Mouse (Mus musculus): Measurements from ENCODE around the gene Patj. TPM values are rescaled to one million over a fixed set of nuclear protein-coding genes. Genes with fewer than 3 reads are reported as not detected.

Gene Patj
- total and polyA plus RNA-seq, 2 experiments from 2014 or later = 4.2 to 12.0 TPM

GRCm38 (mm10) chr4:98543001-98543400, 147.4 kb downstream of the Patj start:
- 57% methylated on average over 3 of the region's 3 CpGs for WGBS
- Histone ChIP-seq H3K27me3 (ENCODE audit: insufficient read depth, low read length) (no peaks in the 10 kb centered on the region), H3K4me1 (ENCODE audit: insufficient read depth) (0 out of 2 replicates have a peak, but pooled peaks cover 4% of the 10 kb centered on the region), H3K27ac (ENCODE audit: low read depth, low read length) (no peak overlapping the region), H3K9me3 (ENCODE audit: low read length) (no peaks in the 10 kb centered on the region), H3K9ac (no peak overlapping the region), H3K36me3 (ENCODE audit: insufficient read depth) (no peaks in the 10 kb centered on the region), H3K4me2 (ENCODE audit: low read depth) (no peak overlapping the region), H3K4me3 (ENCODE audit: low read depth, low read length) (no peak overlapping the region)
- ATAC-seq (no peak), DNase-seq (no peak)
- no peak for TF ChIP-seq CTCF (IDR thresholded peaks at IDR 0.05; ENCODE audit: low read depth)

- ATAC-seq = peak; percentile 69
- H3K4me2 ChIP-seq (ENCODE audit: low read depth) = no peak overlapping the region
- TF ChIP-seq CTCF (IDR thresholded peaks at IDR 0.05; ENCODE audit: low read depth) = peak; percentile 65
- no peak for DNase-seq
- 18% methylated on average over 1 of the region's 1 CpGs for WGBS
- H3K27ac ChIP-seq (ENCODE audit: low read depth, low read length) = no peak overlapping the region
- no peaks in the 10 kb centered on the region for H3K27me3 ChIP-seq (ENCODE audit: insufficient read depth, low read length)
- no peaks in the 10 kb centered on the region for H3K9me3 ChIP-seq (ENCODE audit: low read length)
- H3K4me3 ChIP-seq (ENCODE audit: low read depth, low read length) = no peak overlapping the region
- H3K9ac ChIP-seq = no peak overlapping the region
- 0 out of 2 replicates have a peak, but pooled peaks cover 4% of the 10 kb centered on the region for H3K4me1 ChIP-seq (ENCODE audit: insufficient read depth)
- H3K36me3 ChIP-seq (ENCODE audit: insufficient read depth) = no peaks in the 10 kb centered on the region
These were observed 149.8 kb downstream of the Patj start for GRCm38 (mm10) chr4:98545376-98545775.

- no peak overlapping the region for H3K4me3 ChIP-seq (ENCODE audit: low read depth, low read length)
- no peak overlapping the region for H3K27ac ChIP-seq (ENCODE audit: low read depth, low read length)
- H3K4me2 ChIP-seq (ENCODE audit: low read depth) = peak overlapping the region; percentile 28; the same call in 1 of the 2 replicates
- no peak for DNase-seq
- 35% methylated on average over 12 of the region's 12 CpGs for WGBS
- peak; percentile 29; the same call in 1 of the 2 replicates for ATAC-seq
- no peaks in the 10 kb centered on the region for H3K9me3 ChIP-seq (ENCODE audit: low read length)
- TF ChIP-seq CTCF (IDR thresholded peaks at IDR 0.05; ENCODE audit: low read depth) = no peak
- H3K36me3 ChIP-seq (ENCODE audit: insufficient read depth) = no peaks in the 10 kb centered on the region
- no peaks in the 10 kb centered on the region for H3K27me3 ChIP-seq (ENCODE audit: insufficient read depth, low read length)
- H3K4me1 ChIP-seq (ENCODE audit: insufficient read depth) = 0 out of 2 replicates have a peak, but pooled peaks cover 4% of the 10 kb centered on the region
- H3K9ac ChIP-seq = peak overlapping the region; percentile 19; the same call in 1 of the 2 replicates
These were observed 151.0 kb downstream of the Patj start for GRCm38 (mm10) chr4:98546456-98547176.

DNA sequence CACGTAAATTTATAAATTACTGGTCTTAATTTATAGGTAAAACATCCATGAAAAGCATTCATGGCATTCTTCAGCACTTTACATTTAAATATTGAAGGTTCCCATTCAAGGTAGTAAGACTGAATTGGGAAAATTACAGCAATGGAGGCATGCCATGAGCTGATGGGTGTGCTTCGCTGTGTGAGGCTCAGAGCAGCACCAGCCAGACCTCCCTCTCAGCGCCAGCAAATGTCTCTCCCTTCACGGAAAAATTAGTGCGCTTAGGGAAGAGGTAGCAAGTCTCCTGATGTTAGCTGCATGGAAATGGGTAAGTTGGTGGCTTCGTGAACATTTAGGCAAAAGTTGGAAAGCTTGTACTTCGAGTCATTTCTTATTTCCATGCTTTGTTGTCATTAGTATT, 153.9 kb downstream of the Patj start:
- H3K27ac ChIP-seq (ENCODE audit: low read depth, low read length) = no peak overlapping the region
- no peak overlapping the region for H3K9ac ChIP-seq
- no peaks in the 10 kb centered on the region for H3K36me3 ChIP-seq (ENCODE audit: insufficient read depth)
- H3K4me2 ChIP-seq (ENCODE audit: low read depth) = no peak overlapping the region
- TF ChIP-seq CTCF (IDR thresholded peaks at IDR 0.05; ENCODE audit: low read depth) = no peak
- ATAC-seq (no peak), DNase-seq (no peak)
- no peaks in the 10 kb centered on the region for H3K9me3 ChIP-seq (ENCODE audit: low read length)
- no peak overlapping the region for H3K4me3 ChIP-seq (ENCODE audit: low read depth, low read length)
- H3K27me3 ChIP-seq (ENCODE audit: insufficient read depth, low read length) = no peaks in the 10 kb centered on the region
- 77% methylated on average over 7 of the region's 7 CpGs for WGBS
- H3K4me1 ChIP-seq (ENCODE audit: insufficient read depth) = 0 out of 2 replicates have a peak, but pooled peaks cover 4% of the 10 kb centered on the region

DNA sequence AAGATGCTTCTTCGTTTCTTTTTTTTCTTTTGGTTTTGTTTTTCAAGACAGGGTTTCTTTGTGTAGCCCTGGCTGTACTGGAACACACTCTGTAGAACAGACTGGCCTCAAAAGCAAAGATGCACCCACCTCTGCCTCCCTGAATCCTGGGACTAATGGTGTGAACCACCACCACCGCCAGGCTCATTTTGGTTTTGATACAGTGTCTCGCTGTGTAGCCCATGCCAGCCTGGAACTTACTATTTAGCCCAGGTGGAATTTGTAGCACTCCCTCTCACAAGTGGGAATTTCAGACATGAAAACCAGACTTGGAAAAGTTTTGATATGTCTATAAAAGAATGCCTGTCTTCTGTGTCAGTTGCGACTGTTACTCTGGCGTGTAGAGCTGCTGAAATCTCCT, 154.5 kb downstream of the Patj start:
- 87% methylated on average over 5 of the region's 5 CpGs for WGBS
- Histone ChIP-seq H3K9ac (no peak overlapping the region), H3K36me3 (ENCODE audit: insufficient read depth) (no peaks in the 10 kb centered on the region), H3K4me2 (ENCODE audit: low read depth) (no peak overlapping the region), H3K27me3 (ENCODE audit: insufficient read depth, low read length) (no peaks in the 10 kb centered on the region), H3K27ac (ENCODE audit: low read depth, low read length) (no peak overlapping the region), H3K4me1 (ENCODE audit: insufficient read depth) (0 out of 2 replicates have a peak, but pooled peaks cover 4% of the 10 kb centered on the region), H3K9me3 (ENCODE audit: low read length) (no peaks in the 10 kb centered on the region), H3K4me3 (ENCODE audit: low read depth, low read length) (no peak overlapping the region)
- DNase-seq = no peak
- ATAC-seq = no peak
- no peak for TF ChIP-seq CTCF (IDR thresholded peaks at IDR 0.05; ENCODE audit: low read depth)

DNA sequence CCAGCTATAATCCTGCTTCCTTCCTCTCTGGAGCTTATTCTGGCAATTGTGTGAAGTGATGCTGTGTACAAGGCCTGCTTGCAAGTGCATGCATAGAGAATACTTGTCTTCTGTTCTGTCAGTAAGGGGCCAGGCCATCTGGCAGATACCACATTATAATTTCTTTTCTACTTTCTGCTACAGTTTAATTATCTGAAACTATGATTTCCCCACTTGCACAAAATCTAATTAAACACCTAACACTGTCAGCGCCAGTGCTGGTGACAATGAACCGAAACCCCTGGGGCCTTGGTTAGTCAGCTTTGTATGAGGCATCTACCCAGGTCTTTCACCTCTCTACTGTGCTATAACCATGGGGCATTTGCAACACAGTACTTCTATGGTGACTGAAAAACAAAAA, 160.1 kb downstream of the Patj start:
- H3K27ac ChIP-seq (ENCODE audit: low read depth, low read length) = no peak overlapping the region
- no peak overlapping the region for H3K4me2 ChIP-seq (ENCODE audit: low read depth)
- H3K9me3 ChIP-seq (ENCODE audit: low read length) = no peaks in the 10 kb centered on the region
- H3K4me1 ChIP-seq (ENCODE audit: insufficient read depth) = no peaks in the 10 kb centered on the region
- H3K4me3 ChIP-seq (ENCODE audit: low read depth, low read length) = no peak overlapping the region
- no peaks in the 10 kb centered on the region for H3K36me3 ChIP-seq (ENCODE audit: insufficient read depth)
- ATAC-seq = peak; percentile 57
- no peak for DNase-seq
- H3K27me3 ChIP-seq (ENCODE audit: insufficient read depth, low read length) = no peaks in the 10 kb centered on the region
- no peak overlapping the region for H3K9ac ChIP-seq
- no peak for TF ChIP-seq CTCF (IDR thresholded peaks at IDR 0.05; ENCODE audit: low read depth)
- WGBS = 34% methylated on average over 2 of the region's 2 CpGs

- WGBS = 93% methylated on average over 6 of the region's 6 CpGs
These were observed 160.9 kb downstream of the Patj start for GRCm38 (mm10) chr4:98556449-98556848.

More at GRCm38 (mm10) chr4:98556449-98556848, 160.9 kb downstream of the Patj start:
- no peaks in the 10 kb centered on the region for H3K9me3 ChIP-seq (ENCODE audit: low read length)
- H3K27ac ChIP-seq (ENCODE audit: low read depth, low read length) = no peak overlapping the region
- no peaks in the 10 kb centered on the region for H3K27me3 ChIP-seq (ENCODE audit: insufficient read depth, low read length)
- no peak overlapping the region for H3K4me3 ChIP-seq (ENCODE audit: low read depth, low read length)
- no peaks in the 10 kb centered on the region for H3K36me3 ChIP-seq (ENCODE audit: insufficient read depth)
- DNase-seq = no peak
- no peak for ATAC-seq
- no peak overlapping the region for H3K4me2 ChIP-seq (ENCODE audit: low read depth)
- H3K9ac ChIP-seq = no peak overlapping the region
- TF ChIP-seq CTCF (IDR thresholded peaks at IDR 0.05; ENCODE audit: low read depth) = no peak
- H3K4me1 ChIP-seq (ENCODE audit: insufficient read depth) = no peaks in the 10 kb centered on the region

Measured in forebrain, postnatal 0 days (tissue).